Mouse (Mus musculus) kidney, postnatal 25 days (tissue): Measurements from ENCODE around the gene Fmod.

Source experiments
- DNase-seq, 2 experiments: peaks; one replicate each; pipeline ENCODE4 v3.0.0; 2021; ENCODE audit warnings: mixed read lengths in 2 of 2

Fmod gene

GRCm38 (mm10) chr1:134097080-134097855 is 60.2 kb downstream of the Fmod start:
- no peak for DNase-seq
